Mouse (Mus musculus) neural tube, embryonic 14.5 days (tissue): ENCODE results near the gene Kcnq1. TPM values are rescaled to one million over a fixed set of nuclear protein-coding genes. Genes with fewer than 3 reads are reported as not detected.

ENCODE experiments used
- ATAC-seq: fragments of 200-750 bp; cut with Nextera tagmentation; 2 replicates; pipeline ENCODE4 v1.8.0; 2017; ENCODE audit warnings: low read depth, mild to moderate bottlenecking, moderate TSS enrichment, moderate library complexity
- H3K27ac ChIP-seq: fragments of 300-500 bp; sonication (generic); 2 replicates; pipeline ENCODE4 v1.5.1; 2014; ENCODE audit warnings: low read depth, mild to moderate bottlenecking, control low read depth, low read length, moderate library complexity, mixed read lengths
- H3K27me3 ChIP-seq: fragments of 300-500 bp; sonication (generic); 2 replicates; pipeline ENCODE4 v1.6.1; 2014; ENCODE audit warnings: low read length; ENCODE audit not compliant: control insufficient read depth, insufficient read depth
- H3K36me3 ChIP-seq: fragments of 300-500 bp; sonication (generic); 2 replicates; pipeline ENCODE4 v1.6.1; 2014; ENCODE audit warnings: low read length, mixed read lengths; ENCODE audit not compliant: control insufficient read depth, insufficient read depth
- H3K4me1 ChIP-seq: fragments of 300-500 bp; sonication (generic); 2 replicates; pipeline ENCODE4 v1.6.1; 2014; ENCODE audit warnings: low read length; ENCODE audit not compliant: control insufficient read depth, insufficient read depth
- H3K4me2 ChIP-seq: fragments of 300-500 bp; sonication (generic); 2 replicates; pipeline ENCODE4 v1.6.1; 2014; ENCODE audit warnings: mild to moderate bottlenecking, low read depth, low read length, control low read depth
- H3K4me3 ChIP-seq: fragments of 300-500 bp; sonication (generic); 2 replicates; pipeline ENCODE4 v1.5.1; 2014; ENCODE audit warnings: low read depth, low read length, control low read depth, mixed read lengths
- H3K9ac ChIP-seq: fragments of 300-500 bp; sonication (generic); replicated peaks from 2 replicates; pipeline ENCODE4 v1.6.1; 2014; ENCODE audit warnings: low read depth, mild to moderate bottlenecking, control low read depth, low read length, mixed read lengths
- H3K9me3 ChIP-seq: fragments of 300-500 bp; sonication (generic); 2 replicates; pipeline ENCODE4 v1.6.1; 2016; ENCODE audit warnings: low read length; ENCODE audit not compliant: control insufficient read depth
- WGBS: fragments of 180-500 bp; shearing (Covaris S2); extraction: QIAGEN DNeasy Blood & Tissue Kit; methylation state at CpG from one replicate; pipeline ENCODE4 v1.1.7; 2014; 5-methylcytosine and 5-hydroxymethylcytosine counted together
- polyA plus RNA-seq: library from polyadenylated mRNA; unstranded; fragments of >200 nt; fragmentation: Nextera tagmentation; extraction: Ambion mirVana; gene quantifications from 2 replicates; pipeline ENCODE4 v1.2.1, GENCODE M21; 2014

The Kcnq1 gene
- polyA plus RNA-seq, 1 experiment from 2014 or later, result 2.4 TPM

DNA sequence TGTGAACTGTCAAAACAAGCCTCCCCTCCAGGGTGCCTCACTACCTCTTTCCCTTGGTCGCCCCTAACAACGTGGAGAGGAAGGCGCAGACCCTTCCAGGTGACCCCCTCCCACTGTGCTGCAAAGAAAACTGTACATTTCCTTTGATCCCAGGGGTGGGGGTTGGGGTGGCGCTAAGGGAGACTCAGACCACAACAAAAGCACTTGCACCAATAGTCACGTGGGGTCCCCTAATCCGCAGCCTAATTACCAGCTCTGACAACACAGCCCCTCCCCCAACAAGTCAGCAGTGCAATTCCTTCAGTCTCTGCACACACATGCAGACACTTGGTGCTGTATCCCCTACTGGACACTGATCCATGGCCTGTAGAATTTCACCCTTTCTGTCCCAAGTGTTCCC is 361.6 kb downstream of the Kcnq1 start:
- WGBS, result 4% methylated on average over 6 of the region's 6 CpGs
- H3K9me3 ChIP-seq, result no peaks in the 10 kb centered on the region
- ATAC-seq, result no peak

GRCm38 (mm10) chr7:143469946-143470345 is 363.8 kb downstream of the Kcnq1 start:
- peak; percentile 35; the same call in 1 of the 2 replicates for ATAC-seq
- Histone ChIP-seq H3K9ac (no peak overlapping the region), H3K9me3 (no peaks in the 10 kb centered on the region), H3K27ac (no peak overlapping the region), H3K36me3 (no peaks in the 10 kb centered on the region), H3K27me3 (no peaks in the 10 kb centered on the region), H3K4me1 (0 out of 2 replicates have a peak, but pooled peaks cover 2% of the 10 kb centered on the region), H3K4me3 (no peak overlapping the region), H3K4me2 (no peak overlapping the region)
- 20% methylated on average over 8 of the region's 8 CpGs for WGBS

More for the DNA sequence above, 361.6 kb downstream of the Kcnq1 start:
- H3K36me3 ChIP-seq, result no peaks in the 10 kb centered on the region
- no peak overlapping the region for H3K9ac ChIP-seq
- H3K27me3 ChIP-seq, result no peaks in the 10 kb centered on the region
- H3K4me3 ChIP-seq, result no peak overlapping the region
- no peak overlapping the region for H3K27ac ChIP-seq
- H3K4me1 ChIP-seq, result 0 out of 2 replicates have a peak, but pooled peaks cover 2% of the 10 kb centered on the region
- H3K4me2 ChIP-seq, result no peak overlapping the region

DNA sequence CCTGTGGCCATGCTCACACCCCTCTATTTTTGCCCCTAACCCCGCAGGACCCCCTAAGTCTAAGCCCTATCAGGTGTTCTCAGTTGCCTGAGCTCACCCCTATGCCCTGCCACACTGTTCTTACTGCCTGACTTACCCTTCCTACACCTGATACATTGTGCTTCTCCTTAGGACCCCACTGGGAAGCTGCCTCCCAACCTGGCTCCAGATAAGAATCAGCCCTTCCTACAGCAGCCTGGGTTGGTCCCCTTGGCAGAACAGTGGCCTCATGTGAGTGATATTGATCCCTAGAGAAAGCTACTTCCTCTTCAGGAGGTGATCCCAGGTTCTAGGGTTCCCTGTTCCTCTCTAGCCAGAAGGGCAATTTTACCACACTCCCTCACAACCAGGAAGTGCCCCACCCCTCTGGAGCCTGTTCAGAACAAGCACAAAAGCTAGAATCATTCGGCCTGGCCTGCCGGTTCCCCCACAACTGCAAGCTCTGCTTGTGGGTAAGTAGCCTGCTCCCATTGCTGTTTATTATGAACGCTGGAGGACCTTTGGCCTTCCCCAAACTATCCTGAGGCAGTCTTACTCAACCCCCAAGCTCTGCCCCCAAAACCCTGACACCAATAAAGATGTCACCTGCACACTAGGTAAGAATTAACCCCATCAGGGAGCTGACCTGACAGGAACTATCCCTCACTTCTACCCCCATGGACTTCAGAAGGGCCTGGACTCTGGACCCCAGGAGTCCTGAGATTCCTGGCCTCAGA is 367.4 kb downstream of the Kcnq1 start, which contains the start of gene Slc22a18:
TSS of gene Slc22a18 (plus strand) at position 390 of the 755 bp plus-strand sequence.
- no peak within 1 kb of the TSS for H3K27ac ChIP-seq
- no peaks in the 10 kb centered on the region for H3K4me1 ChIP-seq
- H3K9me3 ChIP-seq, result no peaks in the 10 kb centered on the region
- no peaks in the 10 kb centered on the region for H3K27me3 ChIP-seq
- no peak for ATAC-seq
- H3K4me3 ChIP-seq, result no peak within 1 kb of the TSS
- H3K4me2 ChIP-seq, result no peak within 1 kb of the TSS
- WGBS, result 39% methylated on average over 4 of the region's 4 CpGs
- no peaks in the 10 kb centered on the region for H3K36me3 ChIP-seq
- no peak within 1 kb of the TSS for H3K9ac ChIP-seq

- 39% methylated on average over 9 of the region's 10 CpGs for WGBS
- H3K36me3 ChIP-seq, result no peaks in the 10 kb centered on the region
- ATAC-seq, result no peak
- no peaks in the 10 kb centered on the region for H3K27me3 ChIP-seq
- H3K4me3 ChIP-seq, result no peak overlapping the region
- H3K4me2 ChIP-seq, result no peak overlapping the region
- H3K4me1 ChIP-seq, result no peaks in the 10 kb centered on the region
- no peaks in the 10 kb centered on the region for H3K9me3 ChIP-seq
- no peak overlapping the region for H3K9ac ChIP-seq
- no peak overlapping the region for H3K27ac ChIP-seq
Observed at GRCm38 (mm10) chr7:143474811-143475210, 368.6 kb downstream of the Kcnq1 start.

DNA sequence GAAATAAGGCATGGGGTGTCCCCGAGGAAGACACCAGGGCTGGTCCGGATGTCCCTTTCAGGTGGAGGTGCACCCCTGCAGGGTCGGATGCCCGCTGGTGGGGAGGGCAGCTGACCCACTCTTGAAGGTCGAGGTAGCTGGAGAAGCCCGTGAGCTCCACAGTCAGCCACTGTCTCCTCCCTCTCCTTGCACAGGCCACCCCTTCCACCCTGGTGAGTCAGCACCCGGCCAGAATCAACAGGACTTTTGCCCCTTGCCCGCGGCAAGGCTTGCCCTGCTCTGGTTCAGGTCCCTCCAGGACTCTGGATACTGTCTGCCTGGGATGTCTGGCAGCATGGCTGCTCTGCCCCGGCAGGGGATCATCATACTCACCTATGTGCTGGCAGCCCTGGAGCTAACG is 369.7 kb downstream of the Kcnq1 start:
- WGBS, result 83% methylated on average over 11 of the region's 11 CpGs
- H3K4me1 ChIP-seq, result no peaks in the 10 kb centered on the region
- H3K27ac ChIP-seq, result no peak overlapping the region
- no peaks in the 10 kb centered on the region for H3K27me3 ChIP-seq
- no peak overlapping the region for H3K9ac ChIP-seq
- no peak for ATAC-seq
- no peak overlapping the region for H3K4me3 ChIP-seq
- H3K36me3 ChIP-seq, result no peaks in the 10 kb centered on the region
- no peaks in the 10 kb centered on the region for H3K9me3 ChIP-seq
- no peak overlapping the region for H3K4me2 ChIP-seq

Other genes with a start within 250 kb of the Kcnq1 start
- 1.7 and 27.3 TPM in 2 replicates for gene Th, start 175.2 kb upstream of the Kcnq1 start, polyA plus RNA-seq
- gene Ascl2, start 137.1 kb upstream of the Kcnq1 start, polyA plus RNA-seq, result 0.46 and 0.71 TPM in 2 replicates
- 0.62 and 0.85 TPM in 2 replicates for gene Tspan32, start 101.3 kb upstream of the Kcnq1 start, polyA plus RNA-seq
- gene Cd81, start 53.6 kb upstream of the Kcnq1 start, polyA plus RNA-seq, result 456 and 461 TPM in 2 replicates
- gene Tssc4, start 37.1 kb upstream of the Kcnq1 start, polyA plus RNA-seq, result 51.5 and 71.8 TPM in 2 replicates
- 1.6 and 2.1 TPM in 2 replicates for gene Trpm5, start 11.7 kb upstream of the Kcnq1 start, polyA plus RNA-seq